Mouse (Mus musculus) ES-E14 (cell line): Measurements from ENCODE around the gene Gm20489.

Source experiments
- HCFC1 ChIP-seq: IDR thresholded peaks from 2 replicates; pipeline ENCODE4 v1.6.1; 2012; ENCODE audit warnings: low read length, inconsistent platforms, borderline replicate concordance; ENCODE audit not compliant: insufficient read depth
- MAFK ChIP-seq: IDR thresholded peaks from 2 replicates; pipeline ENCODE4 v1.6.1; 2014; ENCODE audit warnings: mild to moderate bottlenecking, low read depth, low read length, inconsistent platforms; ENCODE audit not compliant: insufficient read depth

DNA sequence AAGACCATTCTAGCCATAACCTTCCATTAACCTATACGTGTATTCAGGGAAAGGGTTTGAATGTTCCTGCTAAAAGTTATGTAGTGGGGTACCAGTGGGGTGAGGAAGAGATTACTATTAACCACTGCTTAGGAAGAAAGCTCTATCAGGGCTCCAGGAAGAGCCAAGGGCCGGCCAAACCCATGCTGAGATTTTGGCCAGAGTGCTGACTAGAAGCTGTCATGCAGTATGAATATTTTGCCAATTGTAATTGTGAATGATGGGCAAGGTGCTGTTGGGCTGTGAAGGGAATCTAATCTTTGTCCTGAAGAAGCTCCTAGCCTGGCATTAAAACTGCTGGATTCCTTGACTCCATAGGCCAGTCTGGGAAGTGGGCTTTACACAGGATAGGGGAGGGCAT is 35.8 kb upstream of the Gm20489 start:
- no peak for TF ChIP-seq HCFC1
- TF ChIP-seq MAFK, result no peak
